Mouse (Mus musculus) liver, embryonic 14.5 days (tissue): ENCODE measurements at regions not wholly inside any gene's neighbourhood (a gene's known extent, or its start where the extent isn't known, plus 50 kb on each side); places are given as distances from the start of the nearest gene placed in this dataset.

ENCODE experiments used
- ATAC-seq: fragments of 200-750 bp; cut with Nextera tagmentation; 2 replicates; pipeline ENCODE4 v1.8.0; 2017; ENCODE audit warnings: moderate number of reproducible peaks, mild to moderate bottlenecking, moderate library complexity; ENCODE audit not compliant: insufficient read depth
- DNase-seq, 3 experiments: peaks; one replicate each; pipeline ENCODE4 v3.0.0-alpha.2; 2012 to 2013; ENCODE audit warnings: low read depth in 3 of 3, low spot score in 3 of 3
- H3K27ac ChIP-seq: fragments of 300-500 bp; sonication (generic); 2 replicates; pipeline ENCODE4 v1.5.1; 2014; ENCODE audit warnings: moderate library complexity, mild to moderate bottlenecking, control low read depth, inconsistent platforms
- H3K27me3 ChIP-seq: fragments of 300-500 bp; sonication (generic); 2 replicates; pipeline ENCODE4 v1.6.1; 2014; ENCODE audit warnings: mild to moderate bottlenecking, low read length, moderate library complexity; ENCODE audit not compliant: control insufficient read depth, insufficient read depth
- H3K36me3 ChIP-seq: fragments of 300-500 bp; sonication (generic); replicated peaks from 2 replicates; pipeline ENCODE4 v1.6.1; 2014; ENCODE audit warnings: low read depth; ENCODE audit not compliant: control insufficient read depth, insufficient read depth
- H3K4me1 ChIP-seq, 2 experiments: fragments of 200-500 bp in 1 of 2; fragments of 300-500 bp in 1 of 2; sonication (generic) in 1 of 2; replicated peaks; 2 replicates each; pipeline ENCODE4 v1.6.1; 2012 to 2014; ENCODE audit warnings: antibody characterized with exemption in 1 of 2, inconsistent platforms in 1 of 2, low read length in 1 of 2; ENCODE audit not compliant: control insufficient read depth in 2 of 2, insufficient read depth in 2 of 2
- H3K4me2 ChIP-seq: fragments of 300-500 bp; sonication (generic); 2 replicates; pipeline ENCODE4 v1.6.1; 2014; ENCODE audit warnings: low read depth, mild to moderate bottlenecking, control low read depth, moderate library complexity
- H3K4me3 ChIP-seq, 2 experiments: fragments of 200-500 bp in 1 of 2; fragments of 300-500 bp in 1 of 2; sonication (generic) in 1 of 2; 2 replicates each; pipeline ENCODE4 v1.5.1; 2012 to 2014; ENCODE audit warnings: low read depth in 2 of 2, low read length in 2 of 2, mild to moderate bottlenecking in 2 of 2, control low read depth in 1 of 2, inconsistent platforms in 1 of 2, moderate library complexity in 1 of 2; ENCODE audit not compliant: insufficient read depth in 1 of 2
- H3K9ac ChIP-seq: fragments of 300-500 bp; sonication (generic); replicated peaks from 2 replicates; pipeline ENCODE4 v1.6.1; 2014; ENCODE audit warnings: mild to moderate bottlenecking, control low read depth, moderate library complexity
- H3K9me3 ChIP-seq: fragments of 300-500 bp; sonication (generic); 2 replicates; pipeline ENCODE4 v1.6.1; 2016; ENCODE audit warnings: low read length, mixed read lengths; ENCODE audit not compliant: control insufficient read depth
- CTCF ChIP-seq: IDR thresholded peaks from 2 replicates; pipeline ENCODE4 v1.5.1; 2016; ENCODE audit warnings: antibody characterized with exemption, low read depth, control low read depth
- EP300 ChIP-seq: IDR thresholded peaks from 2 replicates; pipeline ENCODE4 v1.6.1; 2016; ENCODE audit warnings: antibody characterized with exemption, low read depth
- WGBS: fragments of 180-500 bp; shearing (Covaris S2); extraction: QIAGEN DNeasy Blood & Tissue Kit; methylation state at CpG from one replicate; pipeline ENCODE4 v1.1.7; 2014; ENCODE audit not compliant: insufficient replicate concordance; 5-methylcytosine and 5-hydroxymethylcytosine counted together

DNA sequence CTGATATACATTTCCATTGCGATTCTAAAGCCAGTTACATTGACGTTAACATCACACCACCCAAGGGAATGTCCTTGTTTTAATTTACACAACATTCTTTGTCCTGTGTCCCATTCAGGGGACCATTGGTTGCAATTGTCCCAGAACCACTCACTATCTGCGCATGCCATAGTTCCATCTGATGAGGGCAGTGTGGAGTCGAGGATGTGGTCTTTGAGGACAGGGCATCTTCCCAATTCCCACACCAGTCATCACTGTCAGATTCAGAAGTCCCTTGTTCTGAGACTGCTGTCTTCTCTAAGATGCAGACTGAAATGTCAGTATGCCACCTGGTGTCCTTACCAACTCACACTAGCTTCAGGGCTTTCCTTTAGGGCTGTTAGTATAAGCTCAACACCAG, 489.6 kb downstream of the Fam19a5 start:
- Histone ChIP-seq H3K9me3 (no peaks in the 10 kb centered on the region), H3K36me3 (no peaks in the 10 kb centered on the region), H3K4me2 (no peak overlapping the region), H3K4me1 (no peaks in the 10 kb centered on the region), H3K27me3 (no peaks in the 10 kb centered on the region), H3K4me3 (no peak overlapping the region), H3K9ac (no peak overlapping the region), H3K27ac (no peak overlapping the region)
- WGBS = 57% methylated on average over 4 of the region's 4 CpGs
- ATAC-seq = no peak
- TF ChIP-seq EP300 = no peak
- no peak for TF ChIP-seq CTCF
- DNase-seq = no peak

GRCm38 (mm10) chr15:88035486-88035885, 491.4 kb downstream of the Fam19a5 start:
- DNase-seq = no peak
- WGBS = 33% methylated on average over 8 of the region's 8 CpGs
- no peaks in the 10 kb centered on the region for H3K27me3 ChIP-seq
- H3K36me3 ChIP-seq = no peaks in the 10 kb centered on the region
- H3K9ac ChIP-seq = no peak overlapping the region
- no peaks in the 10 kb centered on the region for H3K9me3 ChIP-seq
- TF ChIP-seq CTCF = no peak
- H3K4me3 ChIP-seq = no peak overlapping the region
- no peak for ATAC-seq
- no peak overlapping the region for H3K27ac ChIP-seq
- H3K4me2 ChIP-seq = no peak overlapping the region
- no peaks in the 10 kb centered on the region for H3K4me1 ChIP-seq

GRCm38 (mm10) chr15:88036146-88037000, 492.3 kb downstream of the Fam19a5 start:
- Histone ChIP-seq H3K9ac (no peak overlapping the region), H3K4me2 (no peak overlapping the region), H3K27me3 (no peaks in the 10 kb centered on the region), H3K4me3 (no peak overlapping the region), H3K27ac (no peak overlapping the region), H3K36me3 (no peaks in the 10 kb centered on the region), H3K9me3 (no peaks in the 10 kb centered on the region), H3K4me1 (no peaks in the 10 kb centered on the region)
- no peak for TF ChIP-seq EP300
- no peak for TF ChIP-seq CTCF
- 64% methylated on average over 22 of the region's 22 CpGs for WGBS
- DNase-seq = no peak
- no peak for ATAC-seq

GRCm38 (mm10) chr15:88037606-88038005, 493.5 kb downstream of the Fam19a5 start:
- DNase-seq = no peak
- no peak for TF ChIP-seq CTCF
- TF ChIP-seq EP300 = no peak

GRCm38 (mm10) chr15:88042821-88043220, 498.7 kb downstream of the Fam19a5 start:
- H3K27ac ChIP-seq = no peak overlapping the region
- H3K27me3 ChIP-seq = no peaks in the 10 kb centered on the region
- H3K4me1 ChIP-seq = no peaks in the 10 kb centered on the region
- WGBS = 50% methylated on average over 2 of the region's 2 CpGs
- H3K4me2 ChIP-seq = no peak overlapping the region
- ATAC-seq (no peak), DNase-seq (no peak)
- H3K9me3 ChIP-seq = no peaks in the 10 kb centered on the region
- no peak overlapping the region for H3K9ac ChIP-seq
- no peak for TF ChIP-seq CTCF
- no peak for TF ChIP-seq EP300
- H3K4me3 ChIP-seq = no peak overlapping the region
- H3K36me3 ChIP-seq = no peaks in the 10 kb centered on the region

More at GRCm38 (mm10) chr15:88037606-88038005, 493.5 kb downstream of the Fam19a5 start:
- no peaks in the 10 kb centered on the region for H3K36me3 ChIP-seq
- H3K27me3 ChIP-seq = no peaks in the 10 kb centered on the region
- ATAC-seq = no peak
- H3K27ac ChIP-seq = no peak overlapping the region
- H3K4me1 ChIP-seq = no peaks in the 10 kb centered on the region
- H3K4me2 ChIP-seq = no peak overlapping the region
- H3K9me3 ChIP-seq = no peaks in the 10 kb centered on the region
- no peak overlapping the region for H3K9ac ChIP-seq
- WGBS = 62% methylated on average over 4 of the region's 4 CpGs
- no peak overlapping the region for H3K4me3 ChIP-seq
